Mouse (Mus musculus) embryonic facial prominence, embryonic 11.5 days (tissue): ENCODE measurements at regions not wholly inside any gene's neighbourhood (a gene's known extent, or its start where the extent isn't known, plus 50 kb on each side); places are given as distances from the start of the nearest gene placed in this dataset.

Experiments
- ATAC-seq: fragments of 200-750 bp; cut with Nextera tagmentation; replicated peaks from 2 replicates; pipeline ENCODE4 v1.8.0; 2017; ENCODE audit warnings: low read depth; ENCODE audit not compliant: insufficient number of reproducible peaks, low FRiP score, low TSS enrichment
- DNase-seq: peaks from one replicate; pipeline ENCODE4 v3.0.0-alpha.2; 2015; ENCODE audit warnings: low spot score
- H3K27ac ChIP-seq: fragments of 300-500 bp; sonication (generic); replicated peaks from 2 replicates; pipeline ENCODE4 v1.5.1; 2014; ENCODE audit warnings: mild to moderate bottlenecking, low read depth, low read length, control low read depth
- H3K27me3 ChIP-seq: fragments of 300-500 bp; sonication (generic); 2 replicates; pipeline ENCODE4 v1.6.1; 2014; ENCODE audit warnings: mild to moderate bottlenecking, low read length, moderate library complexity, mixed read lengths; ENCODE audit not compliant: control insufficient read depth, insufficient read depth
- H3K36me3 ChIP-seq: fragments of 300-500 bp; sonication (generic); replicated peaks from 2 replicates; pipeline ENCODE4 v1.6.1; 2014; ENCODE audit warnings: low read depth, mild to moderate bottlenecking, low read length, moderate library complexity, mixed read lengths; ENCODE audit not compliant: control insufficient read depth, insufficient read depth
- H3K4me1 ChIP-seq: fragments of 300-500 bp; sonication (generic); 2 replicates; pipeline ENCODE4 v1.6.1; 2014; ENCODE audit warnings: low read length, mixed read lengths; ENCODE audit not compliant: control insufficient read depth, insufficient read depth
- H3K4me2 ChIP-seq: fragments of 300-500 bp; sonication (generic); 2 replicates; pipeline ENCODE4 v1.6.1; 2014; ENCODE audit warnings: low read depth, mild to moderate bottlenecking, control low read depth, low read length, moderate library complexity
- H3K4me3 ChIP-seq: fragments of 300-500 bp; sonication (generic); 2 replicates; pipeline ENCODE4 v1.5.1; 2014; ENCODE audit warnings: low read depth, low read length, control low read depth
- H3K9ac ChIP-seq: fragments of 300-500 bp; sonication (generic); replicated peaks from 2 replicates; pipeline ENCODE4 v1.6.1; 2014; ENCODE audit warnings: mild to moderate bottlenecking, control low read depth, low read length
- H3K9me3 ChIP-seq: fragments of 300-500 bp; sonication (generic); replicated peaks from 2 replicates; pipeline ENCODE4 v1.6.1; 2016; ENCODE audit warnings: mild to moderate bottlenecking, low read length, inconsistent platforms, mixed read lengths; ENCODE audit not compliant: control insufficient read depth
- WGBS: fragments of 180-500 bp; shearing (Covaris S2); extraction: QIAGEN DNeasy Blood & Tissue Kit; methylation state at CpG from one replicate; pipeline ENCODE4 v1.1.7; 2014; 5-methylcytosine and 5-hydroxymethylcytosine counted together

DNA sequence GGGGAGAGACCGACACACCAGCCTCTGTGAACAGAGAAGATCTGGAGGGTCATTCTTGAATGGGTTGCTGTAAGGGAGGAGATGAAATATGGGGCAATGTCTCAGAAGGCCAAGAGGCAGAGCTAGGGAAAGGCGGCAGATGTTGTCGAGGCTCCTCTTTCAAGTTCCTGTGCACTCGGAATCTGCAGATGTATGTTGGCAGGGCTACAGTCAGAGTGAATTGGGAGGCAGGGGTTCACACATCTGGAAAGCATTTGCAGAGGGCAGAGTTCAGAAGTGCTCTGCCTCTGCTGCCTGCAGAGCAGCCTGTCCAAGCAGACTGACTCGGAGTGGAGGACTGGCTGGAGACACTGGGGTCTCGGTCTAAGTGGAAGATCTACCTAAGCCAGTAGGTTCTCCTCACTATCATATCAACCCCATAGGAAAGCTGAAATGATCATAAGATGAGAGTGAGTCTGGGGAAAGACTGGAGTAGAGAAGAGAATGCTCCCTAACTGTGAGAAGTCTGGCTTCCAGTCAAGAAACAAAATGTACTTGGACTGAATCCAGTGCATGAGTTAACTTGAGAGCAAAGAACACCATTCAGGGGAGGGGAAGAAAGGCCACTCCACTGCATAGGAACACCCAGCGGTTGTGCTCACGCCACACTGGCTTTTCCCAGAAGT is 68.1 kb upstream of the Cd180 start:
- Histone ChIP-seq H3K9me3 (no peaks in the 10 kb centered on the region), H3K27ac (peak overlapping the region; percentile 54), H3K9ac (no peak overlapping the region), H3K4me3 (no peak overlapping the region), H3K4me1 (peaks cover 4% of the 10 kb centered on the region; the same call in 1 of the 2 replicates), H3K36me3 (no peaks in the 10 kb centered on the region), H3K27me3 (no peaks in the 10 kb centered on the region), H3K4me2 (no peak overlapping the region)
- ATAC-seq: peak; percentile 85
- 30% methylated on average over 8 of the region's 8 CpGs for WGBS
- peak; percentile 92 for DNase-seq

DNA sequence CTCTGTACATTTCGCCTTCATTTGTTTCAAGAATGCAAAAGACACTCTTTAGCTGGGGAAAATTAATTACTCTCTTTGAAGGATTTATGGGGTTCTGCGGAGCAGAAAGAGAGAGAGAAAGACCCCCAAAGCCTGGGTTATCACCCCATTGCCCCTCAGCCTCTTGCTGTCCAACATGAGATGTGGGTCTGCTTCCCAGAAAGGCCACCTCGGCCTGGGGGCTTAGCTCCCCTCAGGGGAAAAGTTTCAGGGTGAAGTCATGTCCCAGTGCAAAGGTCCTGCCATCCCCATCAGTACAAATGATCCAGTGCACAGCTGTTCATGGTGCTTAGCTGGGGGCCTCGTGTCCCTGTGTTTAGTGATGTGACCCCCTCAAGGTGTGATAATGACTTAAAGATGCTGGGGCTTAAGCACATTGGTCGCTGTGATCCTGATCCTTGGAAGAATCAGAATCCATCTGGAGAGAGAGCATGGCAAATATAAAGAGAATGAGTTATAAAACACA is 67.5 kb upstream of the Cd180 start:
- Histone ChIP-seq H3K4me2 (no peak overlapping the region), H3K4me1 (peaks cover 4% of the 10 kb centered on the region; the same call in 1 of the 2 replicates), H3K9me3 (no peaks in the 10 kb centered on the region), H3K27me3 (no peaks in the 10 kb centered on the region), H3K4me3 (no peak overlapping the region), H3K27ac (peak overlapping the region; percentile 54; the same call in 1 of the 2 replicates), H3K36me3 (no peaks in the 10 kb centered on the region), H3K9ac (no peak overlapping the region)
- ATAC-seq: no peak
- no peak for DNase-seq
- 49% methylated on average over 5 of the region's 5 CpGs for WGBS

DNA sequence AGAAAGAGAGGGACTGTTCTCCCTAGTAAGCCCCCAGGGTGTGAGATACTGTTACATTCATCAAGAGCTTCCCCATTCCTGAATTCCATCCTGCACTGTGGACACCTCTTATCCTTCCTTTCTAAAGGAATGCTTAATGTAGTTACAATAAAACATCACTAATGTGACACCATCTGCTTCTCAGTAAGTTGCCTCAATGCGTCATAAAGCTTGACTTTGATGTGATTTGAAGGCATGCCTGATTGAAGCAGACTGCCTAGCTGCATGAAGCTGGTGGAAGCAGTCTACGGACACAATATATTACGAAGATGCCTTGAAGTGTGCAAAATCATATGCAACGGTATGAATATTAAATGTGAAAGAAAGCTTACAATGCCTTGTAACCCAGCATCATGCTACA is 65.6 kb upstream of the Cd180 start:
- no peak for ATAC-seq
- WGBS: 79% methylated on average over 4 of the region's 4 CpGs

GRCm38 (mm10) chr13:102629176-102629575 is 64.2 kb upstream of the Cd180 start:
- H3K27ac ChIP-seq: no peak overlapping the region
- no peaks in the 10 kb centered on the region for H3K36me3 ChIP-seq
- no peak for ATAC-seq
- WGBS: 79% methylated on average over 7 of the region's 7 CpGs
- DNase-seq: no peak
- H3K4me1 ChIP-seq: peaks cover 4% of the 10 kb centered on the region; the same call in 1 of the 2 replicates
- H3K4me3 ChIP-seq: no peak overlapping the region
- H3K27me3 ChIP-seq: no peaks in the 10 kb centered on the region
- no peaks in the 10 kb centered on the region for H3K9me3 ChIP-seq
- no peak overlapping the region for H3K9ac ChIP-seq
- H3K4me2 ChIP-seq: no peak overlapping the region

More for the DNA sequence above, 65.6 kb upstream of the Cd180 start:
- Histone ChIP-seq H3K4me1 (peaks cover 4% of the 10 kb centered on the region; the same call in 1 of the 2 replicates), H3K4me2 (no peak overlapping the region), H3K27me3 (no peaks in the 10 kb centered on the region), H3K4me3 (no peak overlapping the region), H3K36me3 (no peaks in the 10 kb centered on the region), H3K9ac (no peak overlapping the region), H3K9me3 (no peaks in the 10 kb centered on the region), H3K27ac (no peak overlapping the region)
- no peak for DNase-seq

DNA sequence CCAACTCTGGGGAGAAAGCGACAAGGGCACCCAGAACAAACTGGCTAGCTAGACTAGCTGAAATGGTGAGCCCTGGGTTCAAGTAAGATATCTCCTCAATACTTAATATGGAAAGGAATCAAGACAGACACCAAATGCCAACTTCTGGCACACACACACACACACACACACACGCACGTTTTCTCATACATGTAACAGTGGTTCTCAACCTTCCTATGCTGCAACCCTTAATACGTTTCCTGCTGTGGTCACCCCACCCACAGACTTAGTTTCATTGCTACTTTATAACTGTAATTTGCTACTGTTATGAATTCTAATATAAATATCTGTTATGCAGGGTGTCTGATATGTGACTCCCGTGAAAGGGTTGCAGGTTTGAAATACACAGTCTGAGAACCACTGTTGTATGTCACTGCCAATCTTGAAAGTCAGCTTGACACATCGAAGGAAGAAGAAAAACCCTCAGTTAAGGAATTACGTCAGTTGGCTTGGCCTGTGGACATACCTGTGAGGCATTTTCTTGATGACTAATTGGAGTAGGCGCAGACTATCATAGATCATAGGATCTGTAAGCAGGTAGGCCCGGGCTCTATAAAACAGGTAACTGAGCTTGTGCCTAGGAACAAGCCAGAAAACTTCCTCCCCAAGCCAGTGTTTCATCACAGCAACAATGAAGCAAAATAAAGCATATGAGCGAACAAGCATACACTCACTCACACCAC is 59.0 kb upstream of the Cd180 start:
- Histone ChIP-seq H3K36me3 (no peaks in the 10 kb centered on the region), H3K4me3 (no peak overlapping the region), H3K27me3 (no peaks in the 10 kb centered on the region), H3K4me2 (no peak overlapping the region), H3K9me3 (0 out of 2 replicates have a peak, but pooled peaks cover 2% of the 10 kb centered on the region), H3K9ac (no peak overlapping the region), H3K27ac (no peak overlapping the region), H3K4me1 (no peaks in the 10 kb centered on the region)
- WGBS: 87% methylated on average over 10 of the region's 10 CpGs
- DNase-seq (no peak), ATAC-seq (no peak)

- no peak overlapping the region for H3K4me3 ChIP-seq
- no peak for DNase-seq
- H3K36me3 ChIP-seq: no peaks in the 10 kb centered on the region
- H3K27ac ChIP-seq: no peak overlapping the region
- H3K27me3 ChIP-seq: no peaks in the 10 kb centered on the region
- no peak overlapping the region for H3K9ac ChIP-seq
- no peaks in the 10 kb centered on the region for H3K4me1 ChIP-seq
- H3K9me3 ChIP-seq: 0 out of 2 replicates have a peak, but pooled peaks cover 2% of the 10 kb centered on the region
- WGBS: 85% methylated on average over 8 of the region's 8 CpGs
- no peak for ATAC-seq
- H3K4me2 ChIP-seq: no peak overlapping the region
Measured at GRCm38 (mm10) chr13:102636032-102636431, 57.3 kb upstream of the Cd180 start.

- H3K9me3 ChIP-seq: 0 out of 2 replicates have a peak, but pooled peaks cover 2% of the 10 kb centered on the region
- no peaks in the 10 kb centered on the region for H3K4me1 ChIP-seq
- H3K36me3 ChIP-seq: no peaks in the 10 kb centered on the region
- no peaks in the 10 kb centered on the region for H3K27me3 ChIP-seq
- 37% methylated on average over 5 of the region's 5 CpGs for WGBS
- no peak for DNase-seq
- no peak overlapping the region for H3K9ac ChIP-seq
- no peak overlapping the region for H3K4me3 ChIP-seq
- H3K27ac ChIP-seq: no peak overlapping the region
- no peak for ATAC-seq
- H3K4me2 ChIP-seq: no peak overlapping the region
Measured at GRCm38 (mm10) chr13:102637059-102637458, 56.3 kb upstream of the Cd180 start.

DNA sequence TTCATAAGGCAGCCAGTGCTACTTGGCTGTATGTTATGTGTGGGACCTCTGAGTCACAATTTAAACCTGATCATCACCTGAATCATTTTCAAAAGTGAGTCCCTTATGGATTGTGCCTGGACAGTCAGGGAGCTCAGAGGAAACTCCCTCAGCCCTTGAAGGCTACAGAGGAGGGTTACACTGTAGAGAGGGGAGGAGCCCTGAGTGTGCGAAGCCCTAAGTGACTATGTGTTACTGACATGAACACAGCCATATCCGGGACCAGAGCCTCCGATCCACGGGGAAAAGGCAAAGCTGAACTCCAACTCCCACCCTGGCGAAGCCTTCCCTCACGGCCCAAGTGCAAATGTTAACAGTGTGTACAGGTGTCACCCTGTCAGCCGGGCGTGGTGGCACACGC is 53.7 kb upstream of the Cd180 start:
- H3K9me3 ChIP-seq: 0 out of 2 replicates have a peak, but pooled peaks cover 2% of the 10 kb centered on the region
- no peak overlapping the region for H3K4me2 ChIP-seq
- no peaks in the 10 kb centered on the region for H3K36me3 ChIP-seq
- ATAC-seq (no peak), DNase-seq (no peak)
- H3K4me1 ChIP-seq: no peaks in the 10 kb centered on the region
- no peak overlapping the region for H3K9ac ChIP-seq
- no peak overlapping the region for H3K27ac ChIP-seq
- whole genome bisulfite sequencing: 94% methylated on average over 9 of the region's 9 CpGs
- H3K27me3 ChIP-seq: no peaks in the 10 kb centered on the region
- H3K4me3 ChIP-seq: no peak overlapping the region
